Mouse (Mus musculus): ENCODE data around the gene B4gat1.
A peak's percentile ranks its signal among the peaks of the same experiment; 100 is the strongest.

B4gat1 gene

GRCm38 (mm10) chr19:5036577-5036976 lies 2.0 kb upstream of the B4gat1 start:
- no peak for DNase-seq

DNA sequence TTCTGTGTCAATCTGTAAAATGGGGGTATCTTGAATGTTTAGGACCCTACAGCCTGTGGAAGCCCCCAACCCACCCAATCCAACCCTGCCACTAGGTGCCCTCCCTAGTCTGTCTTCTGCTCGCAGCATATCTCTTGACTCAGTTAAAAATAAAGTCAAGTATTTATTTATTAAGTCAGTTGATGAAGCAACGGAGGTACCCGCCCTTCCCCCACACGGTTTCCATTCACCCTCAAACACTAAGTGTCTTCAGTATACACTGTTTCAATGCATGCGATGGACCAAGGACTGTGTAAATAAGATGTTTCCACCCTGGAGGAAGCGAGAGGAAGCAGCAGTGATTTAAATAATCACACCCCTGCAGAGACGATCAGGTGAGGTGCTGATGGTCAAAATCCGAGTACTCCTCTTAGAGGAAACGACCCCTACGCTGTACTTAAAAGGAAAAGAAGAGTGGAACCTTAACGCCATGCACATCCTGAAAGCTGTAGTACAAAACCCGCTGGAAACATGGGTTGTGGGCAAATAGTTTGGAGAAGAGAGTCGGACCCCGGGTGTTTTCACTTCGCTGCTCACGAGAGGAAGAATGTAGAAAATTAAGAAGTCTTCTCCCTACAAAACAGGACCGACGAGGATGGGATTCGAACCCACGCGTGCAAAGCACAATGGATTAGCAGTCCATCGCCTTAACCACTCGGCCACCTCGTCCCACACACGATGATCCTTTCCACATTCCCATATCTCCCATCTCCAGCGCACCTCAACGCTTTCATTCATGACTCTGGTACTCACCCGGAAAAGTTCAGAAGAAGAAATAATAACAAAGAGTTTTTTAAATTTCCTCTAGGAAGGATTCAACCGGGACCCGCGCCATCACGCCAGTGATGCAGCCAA lies 701 bp upstream of the B4gat1 start:
- DNase-seq: peak; percentile 69

DNA sequence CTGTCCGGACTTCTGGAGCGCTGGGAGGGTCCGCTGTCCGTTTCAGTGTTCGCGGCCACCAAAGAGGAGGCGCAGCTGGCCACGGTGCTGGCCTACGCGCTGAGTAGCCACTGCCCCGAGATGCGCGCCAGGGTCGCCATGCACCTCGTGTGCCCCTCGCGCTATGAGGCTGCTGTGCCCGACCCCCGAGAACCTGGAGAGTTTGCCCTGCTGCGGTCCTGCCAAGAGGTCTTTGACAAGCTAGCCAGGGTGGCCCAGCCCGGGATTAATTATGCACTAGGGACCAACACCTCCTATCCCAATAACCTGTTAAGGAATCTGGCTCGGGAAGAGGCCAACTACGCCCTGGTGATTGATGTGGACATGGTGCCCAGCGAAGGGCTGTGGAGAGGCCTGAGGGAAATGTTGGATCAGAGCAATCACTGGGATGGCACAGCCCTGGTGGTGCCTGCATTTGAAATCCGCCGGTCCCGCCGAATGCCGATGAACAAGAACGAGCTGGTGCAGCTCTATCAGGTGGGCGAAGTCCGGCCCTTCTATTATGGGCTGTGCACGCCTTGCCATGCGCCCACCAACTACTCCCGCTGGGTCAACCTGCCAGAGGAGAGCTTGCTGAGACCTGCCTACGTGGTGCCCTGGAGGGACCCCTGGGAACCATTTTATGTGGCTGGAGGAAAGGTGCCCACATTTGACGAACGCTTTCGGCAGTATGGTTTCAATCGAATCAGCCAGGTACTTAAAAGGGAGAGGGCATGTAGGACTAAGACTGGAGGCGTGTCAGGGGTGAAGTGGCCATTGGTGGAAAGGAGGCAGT lies 882 bp downstream of the B4gat1 start:
- peak; percentile 37 for DNase-seq

GRCm38 (mm10) chr19:5040862-5041523 lies 2.4 kb downstream of the B4gat1 start, which contains the start of gene Brms1:
Brms1 (plus strand) TSS chr19:5041354.
- DNase-seq: peak; percentile 89

DNA sequence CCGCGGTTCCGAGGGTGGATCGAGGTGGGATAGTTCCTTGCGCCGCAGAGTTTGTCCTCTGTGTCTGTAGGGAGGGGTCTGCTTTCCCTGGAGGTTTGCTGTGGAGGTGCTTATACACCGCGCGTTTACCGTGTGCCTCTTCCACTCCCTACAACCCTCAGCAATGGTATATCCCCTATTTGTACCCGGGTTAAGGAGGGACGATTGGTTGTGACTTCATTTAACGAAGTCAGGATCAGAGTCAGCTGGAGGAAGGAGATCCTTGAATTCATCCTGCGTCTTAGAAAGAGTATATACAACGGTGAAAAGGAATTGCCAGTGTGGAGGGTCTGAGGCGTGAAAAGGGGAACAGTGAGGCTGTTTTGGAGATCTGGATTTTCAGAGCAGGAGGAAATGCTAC lies 3.0 kb downstream of the B4gat1 start:
- no peak for DNase-seq

GRCm38 (mm10) chr19:5045531-5045930 lies 6.9 kb downstream of the B4gat1 start:
- DNase-seq: no peak

DNA sequence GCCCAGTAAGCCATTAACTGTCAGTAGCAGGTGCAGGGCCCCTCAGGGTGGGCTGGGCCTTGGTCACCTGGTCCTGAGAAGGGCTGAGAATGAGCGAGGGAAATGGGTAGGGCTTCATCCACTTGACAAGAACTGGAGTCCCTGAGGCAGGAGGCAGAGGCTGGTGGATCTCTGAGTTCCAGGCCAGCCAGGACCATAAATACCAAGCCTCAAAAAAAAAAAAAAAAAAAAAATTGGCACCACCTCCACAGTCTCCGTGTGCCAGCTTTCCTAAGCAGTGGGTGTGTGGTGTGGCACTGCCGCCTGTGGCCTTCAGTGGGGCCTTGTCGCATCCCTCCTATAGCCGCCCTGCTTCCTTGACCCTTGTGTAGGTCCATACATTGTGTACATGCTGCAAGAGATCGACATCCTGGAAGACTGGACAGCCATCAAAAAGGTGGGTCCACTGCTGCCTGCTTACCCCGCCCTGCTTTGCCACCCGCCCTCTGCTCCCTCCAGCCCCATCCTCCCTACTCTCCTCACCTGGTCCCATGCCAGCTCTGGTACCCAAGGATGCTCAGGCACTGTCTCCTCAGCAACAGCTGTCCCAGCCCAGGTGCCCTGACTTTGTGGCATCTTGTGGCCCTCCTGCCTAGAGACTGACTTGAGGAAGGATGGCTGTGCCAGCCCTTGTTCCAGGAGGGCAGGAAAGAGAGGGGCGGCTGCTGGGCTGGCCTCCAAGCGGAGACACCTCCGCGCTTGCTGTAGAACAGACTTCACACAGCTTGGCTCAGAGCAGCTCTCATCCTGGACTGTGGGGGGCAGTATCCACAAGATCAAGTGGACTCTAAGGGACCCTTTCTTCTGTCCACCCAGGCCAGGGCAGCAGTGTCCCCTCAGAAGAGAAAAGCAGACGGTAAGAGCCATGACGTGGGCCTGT lies 9.8 kb downstream of the B4gat1 start:
- no peak for DNase-seq

DNA sequence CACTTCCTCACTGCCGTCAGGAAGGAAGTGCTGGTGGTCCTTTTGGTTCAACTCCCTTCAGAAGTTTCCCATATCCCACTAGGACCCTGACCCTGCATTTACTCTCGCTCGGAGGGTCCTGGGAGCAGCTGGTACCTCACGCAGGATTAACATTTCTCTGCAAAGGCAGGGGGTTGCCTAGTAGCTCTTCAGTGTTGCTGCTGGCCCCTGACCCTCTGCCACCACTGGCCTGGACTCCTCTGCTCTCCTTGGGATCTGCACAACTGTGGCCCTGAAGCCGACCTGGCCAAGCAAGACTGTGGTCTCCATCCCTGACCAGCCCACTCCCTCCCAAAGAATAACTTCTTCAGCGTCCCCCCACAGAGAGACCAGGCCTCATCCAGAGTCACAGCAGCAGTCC lies 10.7 kb downstream of the B4gat1 start:
- no peak for DNase-seq

- no peak for DNase-seq
Observed at GRCm38 (mm10) chr19:5050047-5050905, 11.7 kb downstream of the B4gat1 start, which contains the start of gene Rin1. Rin1 (plus strand) TSS chr19:5050481.

DNA sequence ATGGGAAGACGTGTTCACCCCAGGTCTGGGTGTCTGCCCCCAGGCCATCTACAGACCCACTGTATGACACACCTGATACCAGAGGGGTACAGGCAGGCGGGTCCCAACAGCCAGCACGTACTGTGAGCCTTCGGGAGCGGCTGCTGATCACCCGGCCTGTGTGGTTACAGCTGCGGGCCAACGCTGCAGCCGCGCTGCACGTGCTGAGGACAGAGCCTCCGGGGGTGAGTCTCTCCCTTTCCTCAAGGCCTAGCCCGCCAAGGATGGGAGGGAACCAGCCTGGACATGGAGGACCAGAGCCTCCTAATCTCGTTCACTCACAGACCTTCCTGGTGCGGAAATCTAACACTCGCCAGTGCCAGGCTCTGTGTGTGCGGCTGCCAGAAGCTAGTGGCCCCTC lies 12.4 kb downstream of the B4gat1 start:
- no peak for DNase-seq

DNA sequence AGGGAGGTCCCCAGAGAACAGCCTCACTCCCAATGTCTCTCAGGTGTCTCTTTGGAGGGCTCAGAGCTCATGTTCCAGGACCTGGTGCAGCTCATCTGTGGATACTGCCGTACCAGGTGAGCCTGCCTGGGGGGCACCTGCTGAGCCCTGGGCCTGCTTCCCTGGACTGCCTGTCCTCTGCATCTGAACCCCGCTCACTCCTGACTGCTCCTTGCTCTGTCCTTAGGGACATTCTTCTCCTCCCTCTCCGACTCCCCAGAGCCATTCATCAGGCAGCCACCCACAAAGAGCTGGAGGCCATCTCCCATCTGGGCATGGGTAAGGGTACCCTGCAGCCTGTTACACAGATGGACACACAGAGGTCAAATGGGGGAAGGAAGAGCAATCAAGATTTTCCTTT lies 12.9 kb downstream of the B4gat1 start:
- no peak for DNase-seq

DNA sequence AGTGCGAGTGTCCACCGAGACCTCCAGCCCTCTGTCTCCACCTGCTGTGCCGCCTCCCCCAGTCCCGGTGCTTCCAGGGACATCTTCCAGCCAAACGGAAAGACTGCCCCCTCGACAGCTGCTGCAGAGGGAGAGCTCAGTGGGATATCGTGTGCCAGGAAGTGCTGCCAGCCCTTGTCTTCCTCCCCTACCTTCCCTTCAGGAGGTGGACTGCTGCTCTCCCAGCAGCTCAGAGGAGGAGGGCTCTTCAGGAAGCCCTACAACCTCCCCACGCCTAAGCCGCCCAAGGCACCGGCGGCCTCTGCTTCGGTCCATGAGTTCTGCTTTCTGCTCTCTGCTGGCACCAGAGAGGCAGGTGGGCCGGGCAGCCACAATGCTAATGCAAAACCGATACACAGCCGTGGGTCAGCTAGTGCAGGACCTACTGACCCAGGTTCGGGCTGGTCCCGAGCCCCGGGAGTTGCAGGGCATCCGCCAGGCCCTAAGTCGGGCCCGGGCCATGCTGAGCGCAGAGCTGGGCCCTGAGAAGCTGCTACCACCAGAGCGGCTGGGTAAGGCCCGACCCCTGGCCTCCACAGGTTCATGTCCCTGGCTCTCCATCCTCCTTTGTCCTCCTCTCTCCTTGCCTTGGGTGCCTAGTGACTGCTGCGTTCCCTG lies 13.7 kb downstream of the B4gat1 start:
- no peak for DNase-seq

GRCm38 (mm10) chr19:5052853-5053252 lies 14.2 kb downstream of the B4gat1 start:
- no peak for DNase-seq

DNA sequence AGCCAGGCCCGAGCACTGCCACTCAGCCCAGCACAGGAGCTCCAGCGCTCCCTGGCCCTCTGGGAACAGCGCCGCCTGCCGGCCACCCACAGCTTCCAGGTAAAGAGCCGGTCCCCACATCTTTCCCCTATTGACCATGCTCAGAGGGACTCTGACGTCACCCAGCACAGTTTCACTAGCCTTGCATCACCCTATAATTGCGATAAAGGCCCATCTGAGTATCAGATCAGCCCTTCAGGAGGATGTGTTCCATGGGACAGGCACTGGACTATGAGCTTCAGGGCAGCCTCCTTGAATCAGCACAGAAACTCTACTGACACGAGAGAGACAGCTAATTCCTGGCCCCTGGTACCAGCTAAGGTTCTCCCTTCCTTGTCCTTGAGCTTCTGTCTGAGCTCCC lies 15.3 kb downstream of the B4gat1 start:
- DNase-seq: peak; percentile 82

DNA sequence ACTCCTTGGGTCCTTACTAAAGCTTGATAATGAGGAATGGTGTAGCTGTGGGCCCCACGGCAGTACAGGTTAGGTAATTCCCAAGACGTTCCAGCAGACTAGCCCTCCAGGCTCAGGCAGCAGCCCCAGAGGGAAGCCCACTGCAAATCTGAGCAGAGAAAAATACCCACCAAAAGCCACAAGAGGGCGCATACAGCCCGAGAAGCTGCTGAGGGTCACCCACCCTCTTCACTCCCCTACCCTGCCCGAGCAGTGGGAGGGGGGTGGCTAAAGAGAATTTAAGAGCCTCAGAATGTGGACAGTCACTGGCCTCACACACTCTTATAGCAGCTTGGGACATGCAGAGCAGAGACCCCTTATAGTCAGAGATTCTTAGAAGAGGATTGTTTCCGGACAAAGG lies 17.6 kb downstream of the B4gat1 start:
- DNase-seq: peak; percentile 56

GRCm38 (mm10) chr19:5057876-5058775 lies 19.5 kb downstream of the B4gat1 start:
- no peak for DNase-seq

GRCm38 (mm10) chr19:5058801-5059771 lies 20.5 kb downstream of the B4gat1 start:
- DNase-seq: no peak
